15 mouse cellular contexts compared by ENCODE assay signal in genomic region chr11:36161765-36162321, GRCm38 (mm10).
DNase-seq lines count a peak whose midpoint lies in the region; ATAC-seq lines count a peak whose summit lies in the region.
"Had no signal": no experiment of that assay in that cellular context is flagged by ENCODE, and none has a peak within 500 bp of the region (broad histone marks: within the 10 kb centered on the region; RNA-seq: fewer than 3 reads in every experiment).

No protein-coding gene starts in this region.

- H3K36me3 ChIP-seq in heart, embryonic 10.5 days = no peaks in the 10 kb centered on the region
- peaks cover 5% of the 10 kb centered on the region; the same call in 1 of the 2 replicates for H3K36me3 ChIP-seq in midbrain, embryonic 13.5 days
- H3K36me3 ChIP-seq: limb, embryonic 12.5 days had no signal

- 67% methylated on average over 10 of the region's 10 CpGs for WGBS in heart, embryonic 10.5 days
- 43% methylated on average over 10 of the region's 10 CpGs for WGBS in midbrain, embryonic 13.5 days

- DNase-seq in heart, embryonic 10.5 days (ENCODE audit: low spot score) = peak; percentile 69
- no peak for DNase-seq in heart, postnatal 25 days (ENCODE audit: low spot score)
- DNase-seq in right cerebral cortex, postnatal 10 days (ENCODE audit: low spot score in 2 of 2) = peak; percentile 13 to 14
- DNase-seq in right cerebral cortex, adult 18-20 months = no peak
- DNase-seq in urinary bladder, adult 18-20 months (ENCODE audit: low spot score in 2 of 2) = no peak
- no peak for DNase-seq in kidney, postnatal 14 days
- no peak for DNase-seq in adrenal gland, postnatal 10 days
- DNase-seq: adrenal gland, postnatal 25 days; cerebellum, postnatal 36 days; gastrocnemius, postnatal 36 days; kidney, postnatal 10 days; lung, postnatal 4 days; thymus, postnatal 25 days had no signal

- no peak overlapping the region for H3K27ac ChIP-seq in heart, embryonic 10.5 days
- H3K27ac ChIP-seq in midbrain, embryonic 13.5 days = 0 out of 2 replicates have a peak overlapping the region, but pooled peaks have one; percentile 21
- H3K27ac ChIP-seq: limb, embryonic 12.5 days had no signal

- H3K4me2 ChIP-seq in midbrain, embryonic 13.5 days (replicated peaks) = no peak overlapping the region
- H3K4me2 ChIP-seq: limb, embryonic 12.5 days had no signal

- H3K9me3 ChIP-seq in heart, embryonic 10.5 days = no peaks in the 10 kb centered on the region
- no peaks in the 10 kb centered on the region for H3K9me3 ChIP-seq in midbrain, embryonic 13.5 days
- H3K9me3 ChIP-seq: limb, embryonic 12.5 days had no signal

- intact Hi-C loops in heart, postnatal 25 days (cut with DNase I) = no loop called here

- no peak overlapping the region for H3K4me3 ChIP-seq in heart, embryonic 10.5 days
- H3K4me3 ChIP-seq in midbrain, embryonic 13.5 days (replicated peaks) = no peak overlapping the region
- H3K4me3 ChIP-seq: limb, embryonic 12.5 days had no signal

- peak; percentile 73 for ATAC-seq in midbrain, embryonic 13.5 days

- H3K4me1 ChIP-seq in heart, embryonic 10.5 days = peaks cover 18% of the 10 kb centered on the region; the same call in 1 of the 2 replicates
- peaks cover 6% of the 10 kb centered on the region; the same call in 1 of the 2 replicates for H3K4me1 ChIP-seq in midbrain, embryonic 13.5 days (replicated peaks)
- H3K4me1 ChIP-seq: limb, embryonic 12.5 days had no signal

- H3K9ac ChIP-seq in midbrain, embryonic 13.5 days (replicated peaks) = no peak overlapping the region
- H3K9ac ChIP-seq: limb, embryonic 12.5 days had no signal

- H3K27me3 ChIP-seq in heart, embryonic 10.5 days (ENCODE audit: insufficient read depth, poor library complexity, severe bottlenecking) = no peaks in the 10 kb centered on the region
- no peaks in the 10 kb centered on the region for H3K27me3 ChIP-seq in midbrain, embryonic 13.5 days

Comparison
In these comparisons a context has a peak if more than half of its experiments do, and no peak if none do; other contexts are left out.
1. DNase-seq: peak in heart, embryonic 10.5 days (single experiment) and right cerebral cortex, postnatal 10 days (2 of 2); none in heart, postnatal 25 days (single experiment), right cerebral cortex, adult 18-20 months (single experiment), urinary bladder, adult 18-20 months (0 of 2), kidney, postnatal 14 days (single experiment) and adrenal gland, postnatal 10 days (single experiment).